Mouse (Mus musculus): ENCODE results near the gene Neb.

The Neb gene

GRCm38 (mm10) chr2:52303405-52303804 is 74.9 kb downstream of the Neb start:
- DNase-seq = no peak

- DNase-seq = no peak
Observed at GRCm38 (mm10) chr2:52297969-52298368, 80.3 kb downstream of the Neb start.

GRCm38 (mm10) chr2:52296779-52297178 is 81.5 kb downstream of the Neb start:
- DNase-seq = no peak

GRCm38 (mm10) chr2:52287436-52287835 is 90.8 kb downstream of the Neb start:
- DNase-seq = no peak

GRCm38 (mm10) chr2:52286421-52286820 is 91.9 kb downstream of the Neb start:
- DNase-seq = no peak

GRCm38 (mm10) chr2:52272146-52272545 is 106.1 kb downstream of the Neb start:
- no peak for DNase-seq

GRCm38 (mm10) chr2:52270911-52271310 is 107.4 kb downstream of the Neb start:
- DNase-seq = no peak

GRCm38 (mm10) chr2:52262149-52262548 is 116.1 kb downstream of the Neb start:
- no peak for DNase-seq

GRCm38 (mm10) chr2:52252037-52252436 is 126.2 kb downstream of the Neb start:
- DNase-seq = no peak

- no peak for DNase-seq
Observed at GRCm38 (mm10) chr2:52248316-52248826, 129.9 kb downstream of the Neb start.

GRCm38 (mm10) chr2:52245091-52245490 is 133.2 kb downstream of the Neb start:
- no peak for DNase-seq

- DNase-seq = no peak
Observed at GRCm38 (mm10) chr2:52242691-52243090, 135.6 kb downstream of the Neb start.

- DNase-seq = no peak
Observed at GRCm38 (mm10) chr2:52237892-52238291, 140.4 kb downstream of the Neb start.

GRCm38 (mm10) chr2:52227584-52227983 is 150.7 kb downstream of the Neb start:
- no peak for DNase-seq

- no peak for DNase-seq
Observed at GRCm38 (mm10) chr2:52224366-52224765, 153.9 kb downstream of the Neb start.

GRCm38 (mm10) chr2:52220074-52220473 is 158.2 kb downstream of the Neb start:
- peak; percentile 6 to 18 for DNase-seq

- DNase-seq = no peak
Observed at GRCm38 (mm10) chr2:52215945-52216344, 162.3 kb downstream of the Neb start.

- DNase-seq = no peak
Observed at GRCm38 (mm10) chr2:52212561-52212961, 165.7 kb downstream of the Neb start.

- no peak for DNase-seq
Observed at GRCm38 (mm10) chr2:52211358-52211899, 166.8 kb downstream of the Neb start.

- DNase-seq = no peak
Observed at GRCm38 (mm10) chr2:52210685-52211084, 167.6 kb downstream of the Neb start.

GRCm38 (mm10) chr2:52204992-52205391 is 173.3 kb downstream of the Neb start:
- DNase-seq = no peak

GRCm38 (mm10) chr2:52193629-52194028 is 184.6 kb downstream of the Neb start:
- no peak for DNase-seq

- DNase-seq = no peak
Observed at GRCm38 (mm10) chr2:52179678-52180077, 198.6 kb downstream of the Neb start.

- no peak for DNase-seq
Observed at GRCm38 (mm10) chr2:52177726-52178125, 200.5 kb downstream of the Neb start.

GRCm38 (mm10) chr2:52177184-52177583 is 201.1 kb downstream of the Neb start:
- DNase-seq = no peak
